Mouse (Mus musculus): Measurements from ENCODE around the gene Tulp1.
"Not testable (repeated sequence)": the region's sequence is repeated elsewhere in the genome, so short reads cannot be mapped to it uniquely, and the experiment has no call there.

Gene Tulp1

GRCm38 (mm10) chr17:28368449-28368848 is 3.4 kb upstream of the Tulp1 start:
- peak; percentile 84 for DNase-seq (ENCODE audit: low read depth)

- DNase-seq (ENCODE audit: low read depth) = no peak
These were observed 1.5 kb downstream of the Tulp1 start for GRCm38 (mm10) chr17:28363507-28363906.

- peak; percentile 56 for DNase-seq (ENCODE audit: low read depth)
These were observed 2.2 kb downstream of the Tulp1 start for GRCm38 (mm10) chr17:28362653-28363292.

- no peak for DNase-seq (ENCODE audit: low read depth)
These were observed 2.9 kb downstream of the Tulp1 start for GRCm38 (mm10) chr17:28361921-28362652.

- no peak for DNase-seq (ENCODE audit: low read depth)
These were observed 4.3 kb downstream of the Tulp1 start for GRCm38 (mm10) chr17:28360531-28361277.

- not testable (repeated sequence) for DNase-seq (ENCODE audit: low read depth)
These were observed 6.3 kb downstream of the Tulp1 start for GRCm38 (mm10) chr17:28358576-28359261.

- DNase-seq (ENCODE audit: low read depth) = no peak
These were observed 9.2 kb downstream of the Tulp1 start for GRCm38 (mm10) chr17:28355871-28356270.

- no peak for DNase-seq (ENCODE audit: low read depth)
These were observed 13.0 kb downstream of the Tulp1 start for GRCm38 (mm10) chr17:28352018-28352417.

GRCm38 (mm10) chr17:28351353-28351890 is 13.6 kb downstream of the Tulp1 start:
- peak; percentile 44 for DNase-seq (ENCODE audit: low read depth)

GRCm38 (mm10) chr17:28350466-28351352 is 14.3 kb downstream of the Tulp1 start, which contains the start of gene Tead3:
TSS of gene Tead3 (minus strand) at chr17:28350817.
- peak; percentile 76 for DNase-seq (ENCODE audit: low read depth)

GRCm38 (mm10) chr17:28349901-28350465 is 15.0 kb downstream of the Tulp1 start:
- DNase-seq (ENCODE audit: low read depth) = peak; percentile 50

GRCm38 (mm10) chr17:28349264-28349880 is 15.7 kb downstream of the Tulp1 start:
- no peak for DNase-seq (ENCODE audit: low read depth)

- DNase-seq (ENCODE audit: low read depth) = no peak
These were observed 16.8 kb downstream of the Tulp1 start for GRCm38 (mm10) chr17:28348211-28348610.

GRCm38 (mm10) chr17:28347327-28347726 is 17.7 kb downstream of the Tulp1 start:
- DNase-seq (ENCODE audit: low read depth) = no peak

GRCm38 (mm10) chr17:28345882-28346281 is 19.1 kb downstream of the Tulp1 start:
- no peak for DNase-seq (ENCODE audit: low read depth)

- no peak for DNase-seq (ENCODE audit: low read depth)
These were observed 19.7 kb downstream of the Tulp1 start for GRCm38 (mm10) chr17:28345271-28345721.

- no peak for DNase-seq (ENCODE audit: low read depth)
These were observed 20.4 kb downstream of the Tulp1 start for GRCm38 (mm10) chr17:28344670-28345069.

- DNase-seq (ENCODE audit: low read depth) = no peak
These were observed 20.9 kb downstream of the Tulp1 start for GRCm38 (mm10) chr17:28344050-28344607.

GRCm38 (mm10) chr17:28341091-28341490 is 23.9 kb downstream of the Tulp1 start:
- peak; percentile 58 for DNase-seq (ENCODE audit: low read depth)

GRCm38 (mm10) chr17:28340578-28340977 is 24.4 kb downstream of the Tulp1 start:
- DNase-seq (ENCODE audit: low read depth) = no peak

Data from induced T-regulatory cell, adult 2 months (primary cell).